Mouse (Mus musculus) stomach, postnatal 0 days (tissue): Measurements from ENCODE around the gene Abr.

ENCODE experiments used
- CTCF ChIP-seq: IDR thresholded peaks from 2 replicates; pipeline ENCODE4 v1.5.1; 2016; ENCODE audit warnings: antibody characterized with exemption, low read depth, mild to moderate bottlenecking, moderate library complexity
- EP300 ChIP-seq: optimal IDR thresholded peaks from 2 replicates; pipeline ENCODE3; 2016; ENCODE audit warnings: antibody characterized with exemption

DNA sequence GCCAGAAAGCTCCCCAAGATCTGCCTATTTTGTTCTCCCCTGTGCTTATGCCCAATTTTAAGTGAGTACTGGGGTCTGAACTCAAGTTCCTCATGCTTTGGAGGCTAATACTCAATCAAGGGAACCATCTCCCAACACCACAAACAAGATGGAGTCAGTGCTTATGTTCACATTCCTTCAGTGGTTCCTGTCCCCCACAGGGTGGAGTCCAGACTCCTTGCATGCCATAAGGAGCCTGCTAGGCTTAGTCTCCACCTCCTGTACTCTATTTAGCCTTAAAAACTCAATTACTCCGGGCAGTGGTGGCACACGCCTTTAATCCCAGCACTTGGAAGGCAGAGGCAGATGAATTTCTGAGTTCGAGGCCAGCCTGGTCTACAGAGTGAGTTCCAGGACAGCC, 2.8 kb upstream of the Abr start:
- TF ChIP-seq CTCF (no peak), EP300 (no peak)
